Mouse (Mus musculus) left cerebral cortex, adult 11 months (tissue): Measurements from ENCODE around the gene Srek1.

Experiments
- DNase-seq: peaks from one replicate; pipeline ENCODE4 v3.0.0; 2022; ENCODE audit warnings: low spot score

The Srek1 gene

DNA sequence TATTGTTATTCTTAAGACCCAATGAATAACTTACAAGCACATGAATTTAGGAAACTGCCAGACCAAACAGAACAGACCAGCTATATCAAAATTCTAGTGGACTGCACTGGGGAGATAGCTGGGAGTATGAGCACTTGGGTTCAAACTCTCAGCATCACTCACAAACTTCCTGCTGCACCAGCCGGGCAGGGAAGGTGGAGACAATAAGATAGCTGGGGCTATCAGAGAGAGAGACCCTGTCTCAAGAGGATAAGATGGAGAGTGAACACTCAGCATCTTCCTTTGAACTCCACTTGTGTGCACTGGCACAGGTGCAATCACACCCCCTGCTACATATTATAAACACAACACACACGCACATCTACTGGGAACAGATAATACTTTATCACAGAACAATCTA is 47.5 kb downstream of the Srek1 start:
- no peak for DNase-seq

DNA sequence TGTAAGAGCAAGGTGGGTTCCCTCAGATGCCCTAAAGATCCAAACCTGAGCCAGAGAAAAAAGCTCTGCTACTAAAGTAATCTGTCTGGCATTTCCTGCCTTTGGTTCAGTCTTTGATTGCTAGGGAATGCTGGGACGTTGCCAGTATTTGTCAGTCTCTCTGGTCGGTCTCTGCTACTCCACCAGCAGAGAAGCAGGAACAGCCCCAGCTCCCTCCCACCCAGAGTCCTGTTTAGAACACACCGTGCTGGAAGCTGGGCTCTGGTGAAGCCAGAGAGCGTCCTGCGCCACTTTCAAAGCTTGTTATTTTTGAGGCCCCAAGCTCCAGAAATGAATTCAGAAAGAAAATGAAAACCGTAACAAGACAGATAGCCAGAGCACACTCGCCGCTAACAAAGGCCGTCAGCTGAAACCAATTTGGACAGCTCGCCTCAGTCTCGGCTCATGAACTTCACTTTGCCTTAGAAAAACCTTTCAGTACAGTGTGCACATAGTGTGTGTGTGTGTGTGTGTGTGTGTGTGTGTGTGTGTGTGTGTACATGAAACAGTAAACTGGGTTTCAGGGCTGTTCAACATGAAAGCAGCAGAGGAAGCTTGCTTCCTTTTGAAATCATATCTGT is 62.9 kb downstream of the Srek1 start:
- no peak for DNase-seq

DNA sequence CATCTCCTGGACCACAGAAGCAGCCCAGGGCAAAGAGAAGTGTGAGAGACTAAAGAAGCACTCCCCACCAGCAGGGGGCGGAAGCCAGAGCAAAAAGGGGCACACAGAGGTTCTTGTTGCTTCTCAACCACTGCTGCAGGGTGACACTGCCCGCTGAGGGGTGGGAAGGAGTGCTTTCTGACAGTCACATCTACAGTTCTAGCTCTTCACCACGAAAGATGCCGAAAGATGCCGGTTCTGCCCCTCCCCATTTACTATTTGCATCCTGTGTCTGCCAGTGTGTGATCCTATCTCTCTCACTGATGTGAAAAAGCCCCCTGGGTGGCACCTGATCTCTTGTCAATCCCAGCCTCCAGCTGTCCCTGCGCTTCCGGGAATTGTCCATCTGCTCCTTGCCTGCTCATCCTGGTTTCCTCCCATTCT is 64.0 kb downstream of the Srek1 start:
- no peak for DNase-seq

DNA sequence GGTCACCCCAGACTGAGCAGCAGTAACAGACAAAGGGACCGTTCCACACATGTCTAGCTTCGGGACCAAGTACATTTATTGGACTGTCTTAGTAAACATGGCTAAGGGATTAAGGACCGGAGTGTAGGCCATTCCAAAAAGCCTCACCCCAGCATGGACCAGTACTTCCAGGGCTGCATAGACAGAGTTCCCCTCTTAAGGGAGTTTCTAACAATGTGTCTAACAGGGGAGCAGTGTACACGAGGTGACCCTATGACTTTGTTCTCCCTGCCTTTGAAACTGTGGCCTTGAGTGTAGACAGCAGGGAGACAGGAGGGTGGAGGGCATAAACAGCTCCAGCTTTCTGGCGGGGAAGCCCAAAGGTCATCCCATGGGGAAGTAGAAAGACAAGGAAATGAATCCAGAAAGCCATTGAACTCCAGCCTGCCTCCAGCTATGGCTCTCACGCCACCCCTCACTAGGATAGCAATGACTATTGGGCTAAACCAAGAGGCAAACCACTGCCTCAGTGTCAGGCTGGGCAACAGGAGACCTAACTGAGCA is 68.9 kb downstream of the Srek1 start:
- no peak for DNase-seq

DNA sequence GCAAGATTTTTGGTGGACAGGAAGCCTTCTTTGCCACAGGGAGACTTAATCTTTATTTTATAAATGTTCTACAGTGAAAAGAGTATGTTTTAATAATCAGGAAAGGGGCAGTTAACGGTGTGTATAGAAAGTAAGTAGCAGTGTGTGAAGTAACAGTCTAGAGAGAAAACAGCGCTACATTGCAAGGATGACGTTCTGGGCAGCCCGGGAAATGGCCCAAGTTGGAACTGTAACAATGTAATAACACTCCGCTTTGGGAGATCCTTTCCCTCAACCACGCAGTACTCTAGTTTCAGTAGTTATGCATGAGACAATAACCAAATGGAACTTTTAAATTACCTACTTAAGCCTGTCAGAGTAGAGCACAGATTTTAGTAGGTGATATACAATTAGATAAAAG is 70.6 kb downstream of the Srek1 start:
- no peak for DNase-seq

DNA sequence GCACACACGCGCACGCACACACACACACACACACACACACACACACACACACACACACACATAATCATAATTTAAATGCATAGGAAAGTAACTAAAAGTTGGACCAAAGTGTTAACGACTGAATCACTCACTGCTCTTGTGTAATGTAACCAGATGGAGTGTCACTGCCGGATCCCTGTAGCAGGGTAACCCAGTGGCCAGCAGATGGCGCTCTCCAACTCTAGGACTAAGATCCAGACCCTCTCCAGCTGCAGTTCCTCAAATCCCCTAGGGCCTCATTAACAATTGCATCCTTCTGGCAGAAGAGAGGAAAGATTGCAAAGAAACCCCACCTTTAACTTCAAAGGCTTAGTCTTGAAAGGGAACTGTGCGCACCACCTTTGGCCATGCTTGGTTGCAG is 71.0 kb downstream of the Srek1 start:
- peak; percentile 31 for DNase-seq

DNA sequence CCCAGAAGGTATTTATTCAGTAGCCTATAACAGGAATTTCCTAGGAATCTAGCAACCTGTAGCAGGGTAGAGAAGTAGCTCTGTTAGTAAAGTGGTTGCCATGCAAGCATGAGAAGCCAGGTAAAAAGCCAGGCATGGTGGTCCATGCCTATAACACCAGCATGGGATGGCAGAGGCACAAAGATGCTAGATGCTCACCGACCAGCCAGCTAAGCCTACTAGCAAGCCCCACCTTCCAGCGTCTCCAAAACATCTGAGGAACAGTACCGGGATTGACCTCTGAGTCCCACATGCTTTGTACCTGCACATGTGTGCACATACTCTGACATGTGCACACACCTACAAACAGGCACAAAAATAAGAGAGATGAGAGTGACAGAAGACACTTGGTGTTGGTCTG is 72.1 kb downstream of the Srek1 start:
- DNase-seq: no peak

DNA sequence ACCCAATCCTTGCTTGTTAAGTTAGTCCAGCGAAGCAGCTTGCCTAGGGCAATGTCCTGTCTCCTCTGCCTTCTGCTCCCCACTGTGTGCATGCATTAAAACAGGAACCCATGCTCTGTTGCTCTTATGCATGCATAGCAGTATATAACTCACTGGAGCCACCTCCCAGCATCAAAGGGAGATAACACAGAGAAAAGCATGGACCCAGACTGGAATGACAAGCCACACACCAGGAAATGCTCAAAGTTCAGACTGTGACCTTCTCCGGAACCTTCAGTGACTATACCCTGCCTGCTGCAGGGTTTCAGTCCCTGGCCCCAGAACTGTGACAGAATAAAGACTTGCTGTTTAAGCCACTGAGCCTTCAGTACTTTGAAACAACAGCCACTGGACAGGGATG is 73.7 kb downstream of the Srek1 start:
- DNase-seq: no peak

DNA sequence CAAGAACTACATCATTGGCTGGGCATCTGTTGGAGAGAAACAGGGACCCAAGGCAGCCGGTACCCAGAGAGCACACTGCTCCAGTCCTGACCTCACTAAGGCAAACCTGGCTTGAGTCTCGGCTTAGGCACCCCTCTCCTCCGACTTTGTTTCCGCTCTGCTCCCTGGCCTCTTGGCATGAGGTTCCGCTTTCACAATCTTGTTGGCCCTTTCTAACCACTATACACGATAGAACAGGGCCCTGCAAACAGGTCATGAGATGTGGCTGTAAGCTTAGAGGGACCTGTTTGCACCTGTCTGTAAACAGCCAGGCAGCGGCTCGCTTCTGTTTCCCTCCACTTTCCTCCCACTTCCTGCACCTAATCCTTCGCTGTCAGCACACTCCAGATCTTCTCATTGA is 76.4 kb downstream of the Srek1 start:
- no peak for DNase-seq

DNA sequence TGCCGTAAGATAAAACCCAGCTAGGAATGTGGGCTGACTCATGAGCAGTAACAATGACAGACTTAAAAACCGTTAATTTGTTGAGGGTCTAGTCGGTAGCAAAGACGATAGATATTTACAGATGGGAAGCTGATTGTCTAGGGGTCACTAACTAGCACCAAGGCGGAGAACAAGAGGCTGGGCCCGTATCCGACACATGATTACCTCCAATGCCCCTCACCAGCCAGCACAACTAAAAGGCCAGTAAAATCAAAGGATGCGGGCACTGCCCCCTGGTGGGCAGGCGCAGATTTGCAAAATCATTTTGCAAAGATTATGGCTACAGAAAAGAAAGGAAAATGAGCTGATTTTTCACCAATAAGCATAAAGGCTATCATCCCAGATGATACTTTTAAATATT is 78.2 kb downstream of the Srek1 start:
- DNase-seq: no peak

DNA sequence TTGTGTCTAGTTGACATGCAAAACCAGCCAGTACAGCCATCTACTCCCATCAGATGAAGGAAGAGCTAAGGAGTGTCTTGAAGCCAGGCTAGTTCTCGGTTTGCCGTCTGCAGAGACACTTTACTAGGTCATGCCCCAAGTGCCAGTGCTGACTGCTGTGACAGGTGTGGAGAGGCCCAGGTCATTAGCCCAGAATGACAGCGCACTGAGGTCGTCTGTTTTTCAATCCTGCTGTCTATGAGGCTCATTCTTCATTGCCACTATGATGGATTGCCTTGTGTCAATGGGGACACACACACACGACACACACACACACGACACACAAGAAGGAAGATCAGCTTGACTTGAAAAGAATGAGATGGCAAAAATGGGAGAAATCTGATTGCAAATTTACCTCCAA is 79.0 kb downstream of the Srek1 start:
- DNase-seq: no peak
